Mouse (Mus musculus) heart, embryonic 11.5 days (tissue): ENCODE measurements around the gene Elovl7. TPM values are rescaled to one million over a fixed set of nuclear protein-coding genes. Genes with fewer than 3 reads are reported as not detected.

Experiments used
- ATAC-seq: fragments of 200-750 bp; cut with Nextera tagmentation; replicated peaks from 2 replicates; pipeline ENCODE4 v1.8.0; 2017; ENCODE audit warnings: moderate library complexity; ENCODE audit not compliant: insufficient number of reproducible peaks, low FRiP score, low TSS enrichment
- H3K27ac ChIP-seq: fragments of 300-500 bp; sonication (generic); 2 replicates; pipeline ENCODE4 v1.5.1; 2014; ENCODE audit warnings: mild to moderate bottlenecking, low read depth, low read length
- H3K27me3 ChIP-seq: fragments of 300-500 bp; sonication (generic); 2 replicates; pipeline ENCODE4 v1.6.1; 2014; ENCODE audit warnings: mild to moderate bottlenecking, low read length, mixed read lengths; ENCODE audit not compliant: control insufficient read depth, insufficient read depth
- H3K36me3 ChIP-seq: fragments of 300-500 bp; sonication (generic); 2 replicates; pipeline ENCODE4 v1.6.1; 2014; ENCODE audit warnings: mild to moderate bottlenecking, low read length, moderate library complexity, mixed read lengths; ENCODE audit not compliant: control insufficient read depth, insufficient read depth
- H3K4me1 ChIP-seq: fragments of 300-500 bp; sonication (generic); 2 replicates; pipeline ENCODE4 v1.6.1; 2014; ENCODE audit warnings: low read length; ENCODE audit not compliant: control insufficient read depth, insufficient read depth
- H3K4me2 ChIP-seq: fragments of 300-500 bp; sonication (generic); 2 replicates; pipeline ENCODE4 v1.6.1; 2014; ENCODE audit warnings: mild to moderate bottlenecking, moderate library complexity
- H3K4me3 ChIP-seq: fragments of 300-500 bp; sonication (generic); 2 replicates; pipeline ENCODE4 v1.5.1; 2014; ENCODE audit warnings: low read depth, low read length
- H3K9ac ChIP-seq: fragments of 300-500 bp; sonication (generic); 2 replicates; pipeline ENCODE4 v1.6.1; 2014; ENCODE audit warnings: mild to moderate bottlenecking, low read depth, low read length, moderate library complexity
- H3K9me3 ChIP-seq: fragments of 300-500 bp; sonication (generic); replicated peaks from 2 replicates; pipeline ENCODE4 v1.6.1; 2016; ENCODE audit warnings: low read length; ENCODE audit not compliant: control insufficient read depth
- WGBS: fragments of 180-500 bp; shearing (Covaris S2); extraction: QIAGEN DNeasy Blood & Tissue Kit; methylation state at CpG from one replicate; pipeline ENCODE4 v1.1.7; 2014; ENCODE audit not compliant: insufficient replicate concordance; 5-methylcytosine and 5-hydroxymethylcytosine counted together
- polyA plus RNA-seq: library from polyadenylated mRNA; unstranded; fragments of >200 nt; fragmentation: Nextera tagmentation; extraction: Ambion mirVana; gene quantifications from 2 replicates; pipeline ENCODE4 v1.2.1, GENCODE M21; 2014

Gene Elovl7
- polyA plus RNA-seq, 1 experiment from 2014 or later: 0.96 TPM

DNA sequence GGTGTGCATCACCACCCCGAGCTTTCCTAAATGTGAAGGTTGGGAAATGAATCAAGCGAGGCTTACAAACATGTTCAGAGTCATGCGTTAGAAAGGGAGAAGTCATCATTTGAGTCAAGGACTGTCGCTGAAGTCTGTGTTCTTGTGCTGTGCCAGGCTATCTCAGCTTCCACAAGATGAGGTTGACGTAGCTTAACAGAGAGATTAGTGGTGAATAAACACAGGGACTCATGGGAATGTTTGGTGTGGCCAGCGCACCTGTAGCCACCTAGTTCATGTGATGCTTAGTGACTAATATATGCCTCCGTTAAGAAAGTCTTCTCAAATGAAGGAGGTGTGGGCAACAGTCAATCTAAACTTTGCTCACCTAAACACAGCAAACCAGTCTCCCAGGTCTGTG is 112.8 kb downstream of the Elovl7 start:
- H3K4me1 ChIP-seq: no peaks in the 10 kb centered on the region
- H3K9me3 ChIP-seq: no peaks in the 10 kb centered on the region
- H3K27me3 ChIP-seq: peaks cover 18% of the 10 kb centered on the region
- no peak overlapping the region for H3K27ac ChIP-seq
- WGBS: 80% methylated on average over 7 of the region's 7 CpGs
- ATAC-seq: no peak
- no peak overlapping the region for H3K4me3 ChIP-seq
- H3K36me3 ChIP-seq: peaks cover 3% of the 10 kb centered on the region; the same call in 1 of the 2 replicates
- no peak overlapping the region for H3K9ac ChIP-seq
- no peak overlapping the region for H3K4me2 ChIP-seq

- H3K36me3 ChIP-seq: peaks cover 3% of the 10 kb centered on the region; the same call in 1 of the 2 replicates
- H3K9ac ChIP-seq: no peak overlapping the region
- H3K9me3 ChIP-seq: no peaks in the 10 kb centered on the region
- no peaks in the 10 kb centered on the region for H3K4me1 ChIP-seq
- WGBS: 90% methylated on average over 21 of the region's 21 CpGs
- H3K27ac ChIP-seq: no peak overlapping the region
- H3K27me3 ChIP-seq: peaks cover 14% of the 10 kb centered on the region
- no peak overlapping the region for H3K4me2 ChIP-seq
- ATAC-seq: no peak
- H3K4me3 ChIP-seq: no peak overlapping the region
These were observed 114.4 kb downstream of the Elovl7 start for GRCm38 (mm10) chr13:108328406-108329180.

DNA sequence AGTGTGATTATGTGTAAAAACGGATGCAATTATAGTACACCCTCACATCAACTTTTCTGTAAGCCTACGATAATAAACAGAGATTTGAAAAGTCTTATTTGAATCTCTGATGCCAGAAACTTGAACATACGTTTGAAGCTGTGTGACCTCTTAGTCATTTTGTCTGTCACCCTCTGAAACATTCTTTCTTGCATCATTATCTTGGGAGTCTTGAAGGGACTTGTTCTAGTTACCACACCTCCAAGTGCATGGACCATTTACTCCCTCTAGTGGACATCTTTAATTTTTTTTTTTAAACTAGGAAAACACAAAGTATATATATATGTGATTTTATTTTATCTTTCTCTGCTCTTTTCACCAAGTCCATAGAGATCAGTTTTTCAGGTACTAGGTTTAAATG is 115.5 kb downstream of the Elovl7 start:
- no peak for ATAC-seq
- H3K27me3 ChIP-seq: peaks cover 4% of the 10 kb centered on the region
- H3K9ac ChIP-seq: no peak overlapping the region
- WGBS: 67% methylated on average over 3 of the region's 3 CpGs
- no peak overlapping the region for H3K4me3 ChIP-seq
- no peaks in the 10 kb centered on the region for H3K36me3 ChIP-seq
- H3K4me1 ChIP-seq: no peaks in the 10 kb centered on the region
- H3K4me2 ChIP-seq: no peak overlapping the region
- no peaks in the 10 kb centered on the region for H3K9me3 ChIP-seq
- no peak overlapping the region for H3K27ac ChIP-seq

Other genes with a start within 250 kb of the Elovl7 start
- 32.3 and 32.7 TPM in 2 replicates for gene Smim15, start 170.0 kb upstream of the Elovl7 start, polyA plus RNA-seq
- 64.1 and 65.3 TPM in 2 replicates for gene Ndufaf2, start 55.8 kb upstream of the Elovl7 start, polyA plus RNA-seq
- 14.5 and 14.7 TPM in 2 replicates for gene Ercc8, start 55.7 kb upstream of the Elovl7 start, polyA plus RNA-seq
- gene Depdc1b, start 101.9 kb downstream of the Elovl7 start, polyA plus RNA-seq: 5.5 and 6.7 TPM in 2 replicates
- 23.7 and 27.8 TPM in 2 replicates for gene Pde4d, start 235.5 kb downstream of the Elovl7 start, polyA plus RNA-seq